Mouse (Mus musculus) layer of hippocampus, adult 2 months (tissue): ENCODE results near the gene Rapgef5. TPM values are rescaled to one million over a fixed set of nuclear protein-coding genes. Genes with fewer than 3 reads are reported as not detected.

ENCODE experiments used
- DNase-seq, 2 experiments: peaks; one replicate each; pipeline ENCODE4 v3.0.0; 2022; ENCODE audit warnings: low spot score in 2 of 2
- H3K27ac ChIP-seq: fragments of 200-600 bp; 2 replicates; pipeline ENCODE4 v1.8.1; 2022
- H3K4me3 ChIP-seq: fragments of 200-600 bp; 2 replicates; pipeline ENCODE4 v1.8.1; 2022; ENCODE audit warnings: mild to moderate bottlenecking
- CTCF ChIP-seq: fragments of 200-600 bp; conservative IDR thresholded peaks from 2 replicates; pipeline ENCODE4 v1.8.1; 2022; ENCODE audit warnings: antibody characterized with exemption, mild to moderate bottlenecking, moderate library complexity
- long read RNA-seq, 2 experiments: library from polyadenylated mRNA; stranded (forward); transcript quantifications; one replicate each; pipeline ENCODE4 v2.0.0; 2021; ENCODE audit warnings: borderline mapping rate in 2 of 2
- total RNA-seq, 2 experiments: library from RNA; stranded (reverse); gene quantifications; 2 replicates each; pipeline ENCODE4 v1.2.3; 2021

Rapgef5 gene
- total RNA-seq: 100 to 1,000 TPM; 202 to 211 TPM
- long read RNA-seq, experiment 1, full-length matches to known transcripts: 5 of 26 reads
- long read RNA-seq, experiment 1, partial matches to known transcripts: 2 of 26 reads
- long read RNA-seq, experiment 1, other reads (novel, unspliced or antisense): 19 of 26 reads
- long read RNA-seq, experiment 2, full-length matches to known transcripts: 8 of 32 reads
- long read RNA-seq, experiment 2, partial matches to known transcripts: 3 of 32 reads
- long read RNA-seq, experiment 2, other reads (novel, unspliced or antisense): 21 of 32 reads

DNA sequence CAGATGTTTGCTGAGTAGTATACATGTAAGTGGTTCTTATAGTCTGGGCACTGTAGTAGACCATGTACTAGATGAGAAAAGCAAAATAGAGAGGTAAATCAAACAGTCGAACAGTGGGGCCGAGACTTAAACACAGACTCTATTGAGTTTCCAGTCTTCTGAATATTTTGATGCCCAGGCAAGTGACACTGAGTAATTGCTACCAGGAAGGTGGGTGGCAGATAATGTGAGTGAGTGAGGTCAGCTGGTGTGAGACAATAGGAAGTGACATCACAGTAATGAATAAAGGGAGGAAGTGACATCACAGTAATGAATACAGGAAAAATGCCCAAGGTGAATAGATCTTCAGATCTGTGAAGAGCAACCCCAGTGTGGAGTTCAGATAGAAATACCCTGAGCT, at the start of gene Rapgef5:
Gene Rapgef5 (plus strand): TSS at position 301 of the 400 bp plus-strand sequence.
- no peak for TF ChIP-seq CTCF
- DNase-seq: no peak
- no peak within 1 kb of the TSS for H3K27ac ChIP-seq
- H3K4me3 ChIP-seq: no peak within 1 kb of the TSS

GRCm38 (mm10) chr12:117468329-117468728, 48.0 kb upstream of the Rapgef5 start:
- H3K27ac ChIP-seq: peak overlapping the region; percentile 43; the same call in 1 of the 2 replicates
- no peak overlapping the region for H3K4me3 ChIP-seq
- peak; percentile 28 to 29 for DNase-seq
- TF ChIP-seq CTCF: no peak

DNA sequence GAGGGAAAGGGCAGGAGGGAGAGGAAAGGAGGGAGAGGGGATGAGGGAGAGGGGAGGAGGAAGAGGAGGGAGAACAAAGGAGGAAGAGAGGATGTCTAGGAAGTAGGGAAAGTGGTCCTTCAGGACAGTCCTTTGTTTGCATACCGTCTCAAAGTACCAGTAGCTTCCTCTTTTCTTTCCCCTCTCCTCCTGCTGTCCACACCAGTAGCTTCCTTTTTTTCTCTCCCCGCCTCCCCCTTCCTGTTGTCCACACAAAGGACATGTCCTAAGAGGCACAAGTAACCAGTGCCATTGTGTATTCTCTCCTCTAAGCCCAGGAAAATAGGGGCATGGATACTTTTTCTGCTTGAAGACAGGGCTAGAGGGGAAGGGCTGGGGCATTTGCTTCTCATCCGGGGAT, 37.3 kb upstream of the Rapgef5 start:
- no peak overlapping the region for H3K27ac ChIP-seq
- no peak for TF ChIP-seq CTCF
- H3K4me3 ChIP-seq: no peak overlapping the region
- no peak for DNase-seq

- no peak overlapping the region for H3K4me3 ChIP-seq
- no peak for TF ChIP-seq CTCF
- no peak for DNase-seq
- no peak overlapping the region for H3K27ac ChIP-seq
Observed at GRCm38 (mm10) chr12:117479680-117480079, 36.6 kb upstream of the Rapgef5 start.

DNA sequence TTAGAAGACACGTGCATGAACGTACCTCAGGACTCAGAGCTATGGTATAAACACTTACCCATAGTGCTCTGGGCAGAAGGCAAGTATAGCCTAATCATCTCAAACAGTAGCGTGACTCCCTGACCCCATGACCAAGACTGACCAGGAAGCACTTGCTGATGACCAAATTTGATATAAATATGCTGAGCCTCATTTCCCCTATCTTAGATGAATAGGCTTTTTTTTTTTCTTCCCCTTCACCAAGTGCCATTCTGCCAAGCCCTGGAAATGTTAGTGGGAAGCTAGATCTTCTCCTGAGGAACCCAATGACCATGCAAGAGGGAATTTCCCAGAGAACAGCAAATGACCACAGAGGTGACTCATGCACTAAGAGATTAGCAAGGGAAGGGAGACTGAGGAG, 35.3 kb upstream of the Rapgef5 start:
- no peak for TF ChIP-seq CTCF
- no peak for DNase-seq
- no peak overlapping the region for H3K4me3 ChIP-seq
- no peak overlapping the region for H3K27ac ChIP-seq

GRCm38 (mm10) chr12:117482665-117483064, 33.6 kb upstream of the Rapgef5 start:
- Histone ChIP-seq H3K4me3 (no peak overlapping the region), H3K27ac (peak overlapping the region; percentile 55)
- no peak for TF ChIP-seq CTCF
- DNase-seq: peak in 1 of 2 experiments; percentile 30

- Histone ChIP-seq H3K4me3 (no peak overlapping the region), H3K27ac (no peak overlapping the region)
- no peak for DNase-seq
- TF ChIP-seq CTCF: no peak
Observed at GRCm38 (mm10) chr12:117486118-117487057, 29.9 kb upstream of the Rapgef5 start.

GRCm38 (mm10) chr12:117496501-117497176, 19.6 kb upstream of the Rapgef5 start:
- DNase-seq: no peak
- Histone ChIP-seq H3K27ac (peak overlapping the region; percentile 49; the same call in 1 of the 2 replicates), H3K4me3 (no peak overlapping the region)
- TF ChIP-seq CTCF: no peak

GRCm38 (mm10) chr12:117497361-117497760, 18.9 kb upstream of the Rapgef5 start:
- H3K27ac ChIP-seq: peak overlapping the region; percentile 49; the same call in 1 of the 2 replicates
- DNase-seq: peak; percentile 25 to 30
- no peak overlapping the region for H3K4me3 ChIP-seq
- TF ChIP-seq CTCF: no peak

- DNase-seq: no peak
- no peak for TF ChIP-seq CTCF
Observed at GRCm38 (mm10) chr12:117499242-117499641, 17.0 kb upstream of the Rapgef5 start.

DNA sequence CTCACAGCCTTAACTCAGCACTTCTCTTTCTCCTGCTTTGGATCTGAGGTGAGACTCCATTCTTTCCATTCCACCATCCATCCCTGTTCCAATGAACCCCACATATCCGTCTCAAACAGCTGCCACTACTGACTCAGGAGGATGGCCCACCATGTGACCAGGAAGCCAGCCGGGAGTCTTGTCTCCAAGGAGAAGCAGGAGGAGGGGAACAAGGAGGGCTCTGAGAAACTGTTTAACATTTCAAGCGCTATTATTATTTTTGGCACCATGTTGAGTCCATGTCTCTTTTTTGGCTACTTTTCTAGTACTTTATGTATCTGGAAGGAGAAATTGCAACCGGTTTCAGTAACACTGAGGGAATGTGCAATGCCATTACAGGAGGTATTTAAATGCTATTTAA, 15.1 kb upstream of the Rapgef5 start:
- peak; percentile 33 to 79 for DNase-seq
- no peak overlapping the region for H3K4me3 ChIP-seq
- no peak for TF ChIP-seq CTCF
- H3K27ac ChIP-seq: peak overlapping the region; percentile 54

More at GRCm38 (mm10) chr12:117499242-117499641, 17.0 kb upstream of the Rapgef5 start:
- no peak overlapping the region for H3K4me3 ChIP-seq
- no peak overlapping the region for H3K27ac ChIP-seq

DNA sequence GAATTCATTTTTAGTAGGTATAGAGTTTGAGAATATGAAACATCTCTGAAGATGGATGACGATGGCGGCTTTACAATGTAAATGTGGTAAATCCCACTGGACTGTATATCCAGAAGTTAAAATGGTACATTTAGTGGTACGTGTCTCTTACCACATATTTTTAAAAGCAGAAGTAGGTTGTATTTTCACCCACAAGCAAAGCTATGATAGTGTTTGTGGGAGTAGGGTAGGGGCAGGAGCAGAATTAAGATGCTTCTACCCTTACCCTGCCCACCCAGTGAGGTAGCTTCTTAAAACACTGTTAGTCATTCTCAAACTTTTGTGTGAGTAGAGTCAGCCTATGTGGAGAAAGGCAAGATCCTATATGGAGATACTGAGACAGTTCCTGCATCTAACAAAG, 13.4 kb upstream of the Rapgef5 start:
- no peak overlapping the region for H3K27ac ChIP-seq
- H3K4me3 ChIP-seq: no peak overlapping the region
- DNase-seq: no peak
- TF ChIP-seq CTCF: no peak

DNA sequence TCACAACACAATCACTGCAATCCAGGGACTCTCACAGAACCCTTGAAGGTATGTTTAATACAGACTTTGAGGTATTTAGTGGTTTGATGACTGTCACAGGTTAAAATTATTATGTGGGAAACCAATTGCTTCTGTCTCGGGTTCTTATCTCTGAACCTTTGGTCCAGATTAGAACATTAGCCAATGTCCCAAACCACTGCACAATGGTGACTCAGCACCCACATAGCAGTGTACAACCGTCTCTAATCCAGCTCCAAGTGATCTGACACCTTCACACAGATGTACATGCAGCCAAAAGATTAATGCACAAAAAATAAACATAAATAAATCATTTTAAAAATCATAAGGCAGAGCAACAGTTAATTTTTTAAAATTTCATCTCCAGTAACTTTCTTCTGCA, 11.1 kb upstream of the Rapgef5 start:
- Histone ChIP-seq H3K27ac (no peak overlapping the region), H3K4me3 (no peak overlapping the region)
- DNase-seq: no peak
- no peak for TF ChIP-seq CTCF
